Mouse (Mus musculus) kidney, postnatal 10 days (tissue): ENCODE data around the gene Sapcd1.

Experiments
- DNase-seq: peaks from one replicate; pipeline ENCODE4 v3.0.0; 2021; ENCODE audit warnings: mixed read lengths

The Sapcd1 gene

GRCm38 (mm10) chr17:34979631-34980030, 48.2 kb downstream of the Sapcd1 start:
- DNase-seq = no peak

- no peak for DNase-seq
Measured at GRCm38 (mm10) chr17:34978239-34978638, 49.6 kb downstream of the Sapcd1 start.

- DNase-seq = no peak
Measured at GRCm38 (mm10) chr17:34977000-34977399, 50.8 kb downstream of the Sapcd1 start.
